12 mouse cellular contexts compared by ENCODE assay signal in genomic region chr10:92246785-92247448, GRCm38 (mm10).
DNase-seq lines count a peak whose midpoint lies in the region; ATAC-seq and TF ChIP-seq lines count a peak whose summit lies in the region.
"Had no signal": no experiment of that assay in that cellular context is flagged by ENCODE, and none has a peak within 500 bp of the region (broad histone marks: within the 10 kb centered on the region; RNA-seq: fewer than 3 reads in every experiment).

No protein-coding gene starts in this region.

- 15% methylated on average over 7 of the region's 7 CpGs for WGBS in kidney, adult 2 months
- WGBS in kidney, embryonic 14.5 days: 19% methylated on average over 7 of the region's 7 CpGs
- WGBS in forebrain, embryonic 13.5 days: 4% methylated on average over 7 of the region's 7 CpGs
- 9% methylated on average over 7 of the region's 7 CpGs for WGBS in midbrain, embryonic 11.5 days
- WGBS in intestine, postnatal 0 days: 42% methylated on average over 7 of the region's 7 CpGs

- no peak overlapping the region for H3K27ac ChIP-seq in kidney, adult 2 months (ENCODE audit: insufficient read depth, low read depth, low read length)
- no peak overlapping the region for H3K27ac ChIP-seq in kidney, embryonic 14.5 days (ENCODE audit: low read depth, low read length)
- peak overlapping the region; percentile 70; the same call in 1 of the 2 replicates for H3K27ac ChIP-seq in forebrain, embryonic 13.5 days
- H3K27ac ChIP-seq in midbrain, embryonic 11.5 days (ENCODE audit: low read depth, low read length): peak overlapping the region; percentile 48
- H3K27ac ChIP-seq in intestine, postnatal 0 days (ENCODE audit: low read depth, low read length): no peak overlapping the region
- H3K27ac ChIP-seq: lung, embryonic 15.5 days; stomach, embryonic 15.5 days had no signal

- no peak for ATAC-seq in kidney, embryonic 14.5 days (ENCODE audit: low FRiP score, low TSS enrichment)
- no peak for ATAC-seq in forebrain, embryonic 13.5 days
- peak; percentile 71 for ATAC-seq in midbrain, embryonic 11.5 days (ENCODE audit: low FRiP score)
- ATAC-seq in intestine, postnatal 0 days: no peak

- intact Hi-C loops in gastrocnemius, postnatal 36 days (cut with DNase I): no loop called here

- TF ChIP-seq CTCF in kidney, adult 2 months (conservative IDR thresholded peaks at IDR 0.05; ENCODE audit: insufficient read depth, insufficient read length, low read depth, low read length): no peak
- TF ChIP-seq CTCF in intestine, postnatal 0 days (IDR thresholded peaks at IDR 0.05; ENCODE audit: low read depth): no peak

- H3K4me3 ChIP-seq in kidney, adult 2 months (ENCODE audit: insufficient read depth, low read depth, low read length): no peak overlapping the region
- no peak overlapping the region for H3K4me3 ChIP-seq in kidney, embryonic 14.5 days (ENCODE audit: low read length)
- H3K4me3 ChIP-seq in forebrain, embryonic 13.5 days: no peak overlapping the region
- no peak overlapping the region for H3K4me3 ChIP-seq in midbrain, embryonic 11.5 days (ENCODE audit: low read depth, low read length)
- no peak overlapping the region for H3K4me3 ChIP-seq in intestine, postnatal 0 days (ENCODE audit: low read depth, low read length)
- H3K4me3 ChIP-seq: lung, embryonic 15.5 days; stomach, embryonic 15.5 days had no signal

- DNase-seq in kidney, adult 2 months: peak; percentile 21
- peak; percentile 45 for DNase-seq in Muller cell, postnatal 12 days (ENCODE audit: inconsistent ontology term)
- no peak for DNase-seq in midbrain, embryonic 11.5 days (ENCODE audit: low spot score, missing footprints)
- DNase-seq in gastrocnemius, postnatal 36 days: no peak
- DNase-seq in adrenal gland, postnatal 14 days: no peak
- DNase-seq: B cell, adult 2 months; heart, postnatal 4 days had no signal

- no peak overlapping the region for H3K9ac ChIP-seq in kidney, embryonic 14.5 days (ENCODE audit: low read depth, low read length)
- no peak overlapping the region for H3K9ac ChIP-seq in forebrain, embryonic 13.5 days
- no peak overlapping the region for H3K9ac ChIP-seq in midbrain, embryonic 11.5 days (ENCODE audit: low read length)
- no peak overlapping the region for H3K9ac ChIP-seq in intestine, postnatal 0 days (ENCODE audit: low read depth, low read length)
- H3K9ac ChIP-seq: lung, embryonic 15.5 days; stomach, embryonic 15.5 days had no signal

- H3K27me3 ChIP-seq in kidney, adult 2 months (replicated peaks; ENCODE audit: control insufficient read depth, insufficient read depth, low read length): no peaks in the 10 kb centered on the region
- H3K27me3 ChIP-seq in kidney, embryonic 14.5 days (ENCODE audit: control insufficient read depth, insufficient read depth, low read length): no peaks in the 10 kb centered on the region
- H3K27me3 ChIP-seq in forebrain, embryonic 13.5 days: no peaks in the 10 kb centered on the region
- H3K27me3 ChIP-seq in midbrain, embryonic 11.5 days (ENCODE audit: control insufficient read depth, insufficient read depth, low read length): peaks cover 2% of the 10 kb centered on the region; the same call in 1 of the 2 replicates
- no peaks in the 10 kb centered on the region for H3K27me3 ChIP-seq in intestine, postnatal 0 days (replicated peaks; ENCODE audit: control insufficient read depth, insufficient read depth, low read length)
- H3K27me3 ChIP-seq: lung, embryonic 15.5 days; stomach, embryonic 15.5 days had no signal

- H3K4me1 ChIP-seq in kidney, adult 2 months (ENCODE audit: control insufficient read depth, insufficient read depth, low read length): peaks cover 3% of the 10 kb centered on the region; the same call in 1 of the 2 replicates
- H3K4me1 ChIP-seq in kidney, embryonic 14.5 days (ENCODE audit: control insufficient read depth, insufficient read depth, low read length): peaks cover 7% of the 10 kb centered on the region
- H3K4me1 ChIP-seq in forebrain, embryonic 13.5 days: peaks cover 39% of the 10 kb centered on the region
- peaks cover 22% of the 10 kb centered on the region for H3K4me1 ChIP-seq in midbrain, embryonic 11.5 days (ENCODE audit: control insufficient read depth, insufficient read depth, low read length)
- no peaks in the 10 kb centered on the region for H3K4me1 ChIP-seq in intestine, postnatal 0 days (replicated peaks; ENCODE audit: control insufficient read depth, insufficient read depth, low read length)
- H3K4me1 ChIP-seq: lung, embryonic 15.5 days; stomach, embryonic 15.5 days had no signal

- TF ChIP-seq POLR2A in kidney, adult 2 months (IDR thresholded peaks at IDR 0.05; ENCODE audit: low read depth, low read length): no peak

- no peaks in the 10 kb centered on the region for H3K36me3 ChIP-seq in kidney, adult 2 months (ENCODE audit: control insufficient read depth, insufficient read depth, low read length)
- no peaks in the 10 kb centered on the region for H3K36me3 ChIP-seq in kidney, embryonic 14.5 days (ENCODE audit: control insufficient read depth, insufficient read depth, low read length)
- H3K36me3 ChIP-seq in forebrain, embryonic 13.5 days (ENCODE audit: poor library complexity, severe bottlenecking): no peaks in the 10 kb centered on the region
- no peaks in the 10 kb centered on the region for H3K36me3 ChIP-seq in midbrain, embryonic 11.5 days (ENCODE audit: control insufficient read depth, insufficient read depth, low read length)
- no peaks in the 10 kb centered on the region for H3K36me3 ChIP-seq in intestine, postnatal 0 days (ENCODE audit: control insufficient read depth, insufficient read depth)
- H3K36me3 ChIP-seq: lung, embryonic 15.5 days; stomach, embryonic 15.5 days had no signal

- H3K9me3 ChIP-seq in kidney, embryonic 14.5 days (ENCODE audit: control insufficient read depth, low read length): no peaks in the 10 kb centered on the region
- H3K9me3 ChIP-seq in forebrain, embryonic 13.5 days (replicated peaks): no peaks in the 10 kb centered on the region
- H3K9me3 ChIP-seq in midbrain, embryonic 11.5 days (ENCODE audit: control insufficient read depth, low read length): no peaks in the 10 kb centered on the region
- H3K9me3 ChIP-seq in intestine, postnatal 0 days (ENCODE audit: control insufficient read depth): no peaks in the 10 kb centered on the region
- H3K9me3 ChIP-seq: lung, embryonic 15.5 days; stomach, embryonic 15.5 days had no signal

- H3K4me2 ChIP-seq in kidney, embryonic 14.5 days (replicated peaks; ENCODE audit: low read depth, low read length): no peak overlapping the region
- peak overlapping the region; percentile 27; the same call in 1 of the 2 replicates for H3K4me2 ChIP-seq in forebrain, embryonic 13.5 days
- H3K4me2 ChIP-seq in midbrain, embryonic 11.5 days: no peak overlapping the region; the same call in 1 of the 2 replicates
- no peak overlapping the region for H3K4me2 ChIP-seq in intestine, postnatal 0 days (replicated peaks; ENCODE audit: low read depth)
- H3K4me2 ChIP-seq: lung, embryonic 15.5 days; stomach, embryonic 15.5 days had no signal

Comparison
In these comparisons a context has a peak if more than half of its experiments do, and no peak if none do; other contexts are left out.
1. DNase-seq: peak in kidney, adult 2 months (single experiment) and Muller cell, postnatal 12 days (single experiment); none in midbrain, embryonic 11.5 days (single experiment), gastrocnemius, postnatal 36 days (0 of 2) and adrenal gland, postnatal 14 days (single experiment).
2. H3K27ac ChIP-seq: peak in forebrain, embryonic 13.5 days (single experiment) and midbrain, embryonic 11.5 days (single experiment); none in kidney, adult 2 months (single experiment), kidney, embryonic 14.5 days (single experiment) and intestine, postnatal 0 days (single experiment).